Mouse (Mus musculus) frontal cortex, postnatal 10 days (tissue): ENCODE measurements around the gene Fyb2.
"Not testable (repeated sequence)": the region's sequence is repeated elsewhere in the genome, so short reads cannot be mapped to it uniquely, and the experiment has no call there.

Experiments
- DNase-seq, 2 experiments: peaks; one replicate each; pipeline ENCODE4 v3.0.0; 2022; ENCODE audit warnings: low spot score in 2 of 2, mixed read lengths in 1 of 2

Fyb2 gene

GRCm38 (mm10) chr4:104939535-104939934, 26.3 kb downstream of the Fyb2 start:
- no peak for DNase-seq

GRCm38 (mm10) chr4:104941895-104942294, 28.6 kb downstream of the Fyb2 start:
- no peak for DNase-seq

- DNase-seq: no peak
Measured at GRCm38 (mm10) chr4:104944482-104944881, 31.2 kb downstream of the Fyb2 start.

GRCm38 (mm10) chr4:104948886-104949285, 35.6 kb downstream of the Fyb2 start:
- no peak for DNase-seq

- DNase-seq: no peak
Measured at GRCm38 (mm10) chr4:104949304-104949703, 36.0 kb downstream of the Fyb2 start.

- no peak for DNase-seq
Measured at GRCm38 (mm10) chr4:104951280-104951878, 38.1 kb downstream of the Fyb2 start.

- DNase-seq: no peak
Measured at GRCm38 (mm10) chr4:104956691-104957090, 43.4 kb downstream of the Fyb2 start.

- DNase-seq: no peak
Measured at GRCm38 (mm10) chr4:104961431-104961830, 48.2 kb downstream of the Fyb2 start.

- no peak for DNase-seq
Measured at GRCm38 (mm10) chr4:104972606-104973005, 59.4 kb downstream of the Fyb2 start.

- no peak for DNase-seq
Measured at GRCm38 (mm10) chr4:104975162-104975830, 62.0 kb downstream of the Fyb2 start.

GRCm38 (mm10) chr4:104985960-104986632, 72.8 kb downstream of the Fyb2 start:
- DNase-seq: no peak

- DNase-seq: no peak
Measured at GRCm38 (mm10) chr4:104987631-104988030, 74.4 kb downstream of the Fyb2 start.

- DNase-seq: no peak
Measured at GRCm38 (mm10) chr4:104988102-104988501, 74.8 kb downstream of the Fyb2 start.

GRCm38 (mm10) chr4:104988709-104989108, 75.5 kb downstream of the Fyb2 start:
- no peak for DNase-seq

- no peak for DNase-seq
Measured at GRCm38 (mm10) chr4:104990016-104990415, 76.8 kb downstream of the Fyb2 start.

GRCm38 (mm10) chr4:104990686-104991085, 77.4 kb downstream of the Fyb2 start:
- DNase-seq: no peak

- no peak for DNase-seq
Measured at GRCm38 (mm10) chr4:104992271-104992670, 79.0 kb downstream of the Fyb2 start.

GRCm38 (mm10) chr4:104993140-104993874, 80.1 kb downstream of the Fyb2 start:
- DNase-seq: no peak

- DNase-seq: no peak
Measured at GRCm38 (mm10) chr4:104999702-105000101, 86.4 kb downstream of the Fyb2 start.

GRCm38 (mm10) chr4:105001736-105002135, 88.5 kb downstream of the Fyb2 start:
- DNase-seq: no peak

GRCm38 (mm10) chr4:105004135-105004534, 90.9 kb downstream of the Fyb2 start:
- DNase-seq: no peak

- DNase-seq: not testable (repeated sequence)
Measured at GRCm38 (mm10) chr4:105004649-105005048, 91.4 kb downstream of the Fyb2 start.
